Mouse (Mus musculus) stomach, postnatal 0 days (tissue): ENCODE results near the gene Hpgd. TPM values are rescaled to one million over a fixed set of nuclear protein-coding genes. Genes with fewer than 3 reads are reported as not detected.

Source experiments
- ATAC-seq: fragments of 200-750 bp; cut with Nextera tagmentation; 2 replicates; pipeline ENCODE4 v1.8.0; 2017; ENCODE audit not compliant: low FRiP score, low TSS enrichment
- DNase-seq: peaks from one replicate; pipeline ENCODE4 v3.0.0-alpha.2; 2016; ENCODE audit warnings: low spot score
- H3K27ac ChIP-seq: fragments of 300-500 bp; sonication (generic); replicated peaks from 2 replicates; pipeline ENCODE4 v1.5.1; 2014; ENCODE audit warnings: mild to moderate bottlenecking, control low read depth
- H3K27me3 ChIP-seq: fragments of 300-500 bp; sonication (generic); 2 replicates; pipeline ENCODE4 v1.6.1; 2014; ENCODE audit warnings: low read length; ENCODE audit not compliant: control insufficient read depth, insufficient read depth
- H3K36me3 ChIP-seq: fragments of 300-500 bp; sonication (generic); 2 replicates; pipeline ENCODE4 v1.6.1; 2014; ENCODE audit warnings: low read length, mixed read lengths; ENCODE audit not compliant: control insufficient read depth, insufficient read depth
- H3K4me1 ChIP-seq: fragments of 300-500 bp; sonication (generic); replicated peaks from 2 replicates; pipeline ENCODE4 v1.6.1; 2014; ENCODE audit warnings: antibody characterized with exemption; ENCODE audit not compliant: control insufficient read depth, insufficient read depth
- H3K4me2 ChIP-seq: fragments of 300-500 bp; sonication (generic); replicated peaks from 2 replicates; pipeline ENCODE4 v1.6.1; 2014; ENCODE audit warnings: low read depth, mild to moderate bottlenecking, control low read depth, moderate library complexity
- H3K4me3 ChIP-seq: fragments of 300-500 bp; sonication (generic); 2 replicates; pipeline ENCODE4 v1.5.1; 2014; ENCODE audit warnings: low read depth, low read length, control low read depth
- H3K9ac ChIP-seq: fragments of 300-500 bp; sonication (generic); 2 replicates; pipeline ENCODE4 v1.6.1; 2014; ENCODE audit warnings: mild to moderate bottlenecking, low read length, control low read depth, mixed read lengths
- H3K9me3 ChIP-seq: fragments of 300-500 bp; sonication (generic); 2 replicates; pipeline ENCODE4 v1.6.1; 2016; ENCODE audit warnings: low read length; ENCODE audit not compliant: control insufficient read depth
- CTCF ChIP-seq: IDR thresholded peaks from 2 replicates; pipeline ENCODE4 v1.5.1; 2016; ENCODE audit warnings: antibody characterized with exemption, low read depth, mild to moderate bottlenecking, moderate library complexity
- EP300 ChIP-seq: optimal IDR thresholded peaks from 2 replicates; pipeline ENCODE3; 2016; ENCODE audit warnings: antibody characterized with exemption
- WGBS: fragments of 180-500 bp; shearing (Covaris S2); extraction: QIAGEN DNeasy Blood & Tissue Kit; methylation state at CpG from one replicate; pipeline ENCODE4 v1.1.7; 2014; 5-methylcytosine and 5-hydroxymethylcytosine counted together
- polyA plus RNA-seq: library from polyadenylated mRNA; unstranded; fragments of >200 nt; fragmentation: Nextera tagmentation; extraction: Ambion mirVana; gene quantifications from 2 replicates; pipeline ENCODE4 v1.2.1, GENCODE M21; 2015

Gene Hpgd
- polyA plus RNA-seq, 1 experiment from 2014 or later: 158 TPM

DNA sequence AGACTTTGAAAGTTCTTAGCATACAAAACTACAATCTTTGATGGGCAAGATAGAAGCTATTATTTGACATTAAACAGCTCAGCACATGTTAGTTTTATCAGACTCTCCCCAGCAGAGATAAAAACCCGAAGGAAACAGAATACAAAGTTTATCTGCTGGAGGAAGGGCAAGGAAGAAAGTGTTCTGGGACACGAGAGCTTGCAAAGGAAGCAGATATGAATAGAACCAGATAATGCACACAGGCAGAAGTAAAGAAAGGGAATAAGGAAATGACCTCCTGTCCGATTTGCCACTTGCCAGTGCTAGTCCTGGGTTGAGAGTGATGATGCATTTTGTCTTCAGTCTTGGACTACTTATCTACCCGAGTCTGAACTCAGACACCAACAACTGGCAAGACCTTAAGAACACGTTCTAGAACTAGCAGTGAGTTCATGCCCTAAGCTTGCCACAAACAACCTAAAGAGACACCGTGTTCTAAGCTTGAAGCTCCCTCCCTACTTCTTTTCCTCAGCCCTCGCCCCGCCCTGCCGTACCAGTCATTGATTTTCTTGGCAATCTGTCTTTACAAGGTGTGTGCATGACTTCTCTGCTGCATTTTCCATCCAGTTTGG is 41.1 kb downstream of the Hpgd start:
- H3K9ac ChIP-seq: no peak overlapping the region
- no peaks in the 10 kb centered on the region for H3K36me3 ChIP-seq
- no peak overlapping the region for H3K27ac ChIP-seq
- no peak overlapping the region for H3K4me2 ChIP-seq
- ATAC-seq (peak; percentile 79), DNase-seq (peak; percentile 52)
- H3K4me1 ChIP-seq: no peaks in the 10 kb centered on the region
- no peak overlapping the region for H3K4me3 ChIP-seq
- H3K27me3 ChIP-seq: no peaks in the 10 kb centered on the region
- WGBS: 51% methylated on average over 9 of the region's 9 CpGs
- TF ChIP-seq EP300 (no peak), CTCF (no peak)
- no peaks in the 10 kb centered on the region for H3K9me3 ChIP-seq

DNA sequence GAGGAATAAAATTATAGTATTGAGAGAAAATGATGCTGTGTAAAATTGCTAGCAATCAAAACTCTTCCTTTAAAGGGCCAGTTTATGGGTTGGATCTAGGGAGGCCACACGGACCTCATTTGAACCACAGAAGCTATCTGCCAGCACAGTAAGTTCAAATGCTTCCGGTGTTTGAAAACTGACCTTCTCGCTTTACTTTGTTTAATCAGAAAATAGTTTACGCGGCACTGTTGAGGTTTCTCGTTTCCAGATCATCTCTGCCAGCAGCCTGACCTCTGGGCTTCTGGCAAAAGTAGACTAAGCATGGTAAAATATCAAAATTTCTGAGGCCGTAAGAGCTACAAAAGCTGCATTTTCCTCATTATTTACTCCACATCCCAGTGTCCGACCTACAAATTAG is 42.4 kb downstream of the Hpgd start:
- WGBS: 45% methylated on average over 8 of the region's 8 CpGs
- Histone ChIP-seq H3K27me3 (no peaks in the 10 kb centered on the region), H3K36me3 (no peaks in the 10 kb centered on the region), H3K4me2 (no peak overlapping the region), H3K4me3 (no peak overlapping the region), H3K27ac (no peak overlapping the region), H3K9ac (no peak overlapping the region), H3K4me1 (no peaks in the 10 kb centered on the region), H3K9me3 (no peaks in the 10 kb centered on the region)
- DNase-seq: no peak
- TF ChIP-seq CTCF (no peak), EP300 (no peak)
- no peak for ATAC-seq

DNA sequence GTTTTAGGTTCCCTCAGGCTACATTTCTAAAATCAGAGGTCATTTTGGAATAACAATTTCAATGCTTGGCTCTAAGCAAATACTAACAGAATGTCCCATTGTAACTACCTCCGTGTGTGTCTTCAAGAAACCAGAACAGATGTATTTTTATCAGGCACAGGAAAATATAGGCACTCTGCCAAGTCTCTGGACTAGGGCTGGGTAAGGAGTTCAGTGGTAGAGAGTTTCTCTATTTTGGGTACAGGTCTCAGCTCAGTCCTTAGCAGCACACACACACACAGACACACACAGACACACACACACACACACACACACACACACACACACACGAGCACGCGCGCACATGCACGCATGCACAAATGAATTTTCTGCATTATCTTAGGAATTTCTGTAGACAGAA is 49.1 kb downstream of the Hpgd start:
- 66% methylated on average over 6 of the region's 6 CpGs for WGBS
- Histone ChIP-seq H3K27me3 (no peaks in the 10 kb centered on the region), H3K9ac (no peak overlapping the region), H3K4me2 (no peak overlapping the region), H3K36me3 (no peaks in the 10 kb centered on the region), H3K9me3 (no peaks in the 10 kb centered on the region), H3K27ac (no peak overlapping the region), H3K4me3 (no peak overlapping the region), H3K4me1 (no peaks in the 10 kb centered on the region)
- no peak for TF ChIP-seq CTCF
- no peak for TF ChIP-seq EP300
- ATAC-seq (no peak), DNase-seq (no peak)

DNA sequence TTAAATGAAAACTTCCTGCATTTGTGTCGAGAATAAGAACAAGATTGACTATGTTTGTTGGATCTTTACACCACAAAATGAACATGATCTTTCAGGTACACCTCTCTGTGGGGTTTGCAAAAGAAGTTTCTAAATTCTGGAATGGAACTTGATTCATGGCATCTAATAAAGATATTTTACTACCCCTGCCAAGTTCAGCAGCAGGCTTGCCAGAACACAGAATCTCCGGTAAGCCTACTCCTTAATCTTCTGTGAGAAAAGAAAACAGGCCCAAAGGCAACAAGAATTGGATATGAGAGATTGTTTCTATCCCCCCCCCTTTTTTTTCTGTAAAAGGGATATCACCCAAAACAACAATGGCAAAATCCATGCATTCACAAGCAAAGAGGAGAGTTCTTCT is 49.6 kb downstream of the Hpgd start:
- Histone ChIP-seq H3K9ac (no peak overlapping the region), H3K27me3 (no peaks in the 10 kb centered on the region), H3K27ac (no peak overlapping the region), H3K9me3 (no peaks in the 10 kb centered on the region), H3K4me2 (no peak overlapping the region), H3K36me3 (no peaks in the 10 kb centered on the region), H3K4me3 (no peak overlapping the region), H3K4me1 (no peaks in the 10 kb centered on the region)
- TF ChIP-seq CTCF: no peak
- TF ChIP-seq EP300: no peak
- DNase-seq (no peak), ATAC-seq (no peak)
- WGBS: 34% methylated on average over 2 of the region's 2 CpGs

DNA sequence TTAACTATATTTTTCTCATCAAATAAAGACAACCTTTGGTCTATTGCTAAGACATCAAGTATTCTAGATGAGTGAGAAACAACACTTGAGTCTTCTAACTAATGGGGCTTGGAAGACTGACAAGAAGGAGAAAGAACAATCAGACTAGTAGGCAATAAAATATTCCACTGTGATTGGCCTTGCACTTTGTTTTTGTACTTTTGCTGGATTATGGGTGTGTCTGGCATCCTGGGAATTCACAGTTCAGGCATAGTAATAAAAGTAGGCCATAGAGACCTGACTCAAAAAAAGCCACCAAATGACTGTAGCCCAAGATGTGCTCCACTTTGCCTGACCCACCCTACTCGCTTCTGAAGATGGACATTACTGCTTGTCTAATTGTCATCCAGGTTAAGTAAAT is 50.0 kb downstream of the Hpgd start:
- H3K9ac ChIP-seq: no peak overlapping the region
- H3K4me3 ChIP-seq: no peak overlapping the region
- DNase-seq (no peak), ATAC-seq (no peak)
- H3K36me3 ChIP-seq: no peaks in the 10 kb centered on the region
- H3K4me1 ChIP-seq: no peaks in the 10 kb centered on the region
- 73% methylated on average over 1 of the region's 1 CpGs for WGBS
- TF ChIP-seq EP300: no peak
- no peak for TF ChIP-seq CTCF
- H3K9me3 ChIP-seq: no peaks in the 10 kb centered on the region
- no peaks in the 10 kb centered on the region for H3K27me3 ChIP-seq
- H3K4me2 ChIP-seq: no peak overlapping the region
- no peak overlapping the region for H3K27ac ChIP-seq

DNA sequence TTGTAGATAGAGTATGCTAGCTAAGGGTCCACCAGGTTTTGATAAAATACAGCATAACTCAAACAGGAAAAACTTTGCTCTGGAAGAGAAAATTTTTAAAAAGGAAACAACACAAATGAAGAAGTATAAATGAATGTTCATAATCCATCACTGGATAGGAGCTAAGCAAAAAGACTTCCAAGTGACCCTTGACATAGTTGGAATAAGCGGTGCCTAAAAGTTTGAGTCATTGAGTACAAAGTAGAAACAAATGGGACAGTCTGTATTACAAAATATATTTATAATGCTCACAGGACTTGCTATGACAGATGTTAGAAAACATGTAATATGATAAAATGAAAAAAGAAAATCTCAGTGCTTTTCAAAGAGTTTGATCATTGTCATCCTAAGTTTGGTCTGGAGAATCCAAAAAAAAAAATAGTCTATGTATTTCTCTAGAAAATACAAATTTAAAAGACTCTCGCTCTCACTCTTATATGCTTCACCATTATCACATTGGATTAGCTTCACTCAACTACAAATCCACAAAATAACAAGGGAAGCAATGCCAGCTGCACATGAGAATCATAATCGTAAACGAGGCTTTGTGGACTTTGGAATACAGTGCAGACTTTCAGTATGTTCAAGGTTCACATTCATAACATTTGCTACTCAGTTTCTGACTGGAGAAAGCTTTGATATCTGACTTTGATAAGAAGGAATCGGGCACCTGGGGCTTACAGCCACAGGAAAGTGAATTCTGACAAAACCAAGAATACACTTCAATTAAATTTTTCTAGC is 51.4 kb downstream of the Hpgd start:
- WGBS: 52% methylated on average over 5 of the region's 5 CpGs
- Histone ChIP-seq H3K27ac (no peak overlapping the region), H3K9me3 (no peaks in the 10 kb centered on the region), H3K36me3 (no peaks in the 10 kb centered on the region), H3K4me1 (no peaks in the 10 kb centered on the region), H3K27me3 (no peaks in the 10 kb centered on the region), H3K4me2 (no peak overlapping the region), H3K9ac (no peak overlapping the region), H3K4me3 (no peak overlapping the region)
- ATAC-seq (no peak), DNase-seq (no peak)
- TF ChIP-seq EP300 (no peak), CTCF (no peak)
